ENCODE assay signal across 18 mouse cellular contexts in the genomic region with DNA sequence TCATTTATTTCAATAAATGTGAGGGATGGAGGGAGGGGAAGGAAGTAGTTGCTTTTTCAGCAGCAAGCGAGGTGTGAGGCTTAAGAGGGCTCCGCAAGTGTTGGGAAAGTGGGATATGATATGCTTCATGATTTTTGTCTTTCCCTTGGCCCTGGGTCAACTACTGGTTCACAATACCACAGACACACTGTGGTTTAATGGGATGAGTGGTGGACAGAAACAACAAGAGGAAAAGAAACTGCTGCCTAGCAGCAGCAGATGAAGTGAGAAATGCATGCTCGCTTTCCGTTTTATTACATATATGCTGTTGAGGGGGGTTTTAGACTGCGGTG.
"Had no signal": no experiment of that assay in that cellular context is flagged by ENCODE, and none has a peak within 500 bp of the region (broad histone marks: within the 10 kb centered on the region; RNA-seq: fewer than 3 reads in every experiment).

No protein-coding gene starts in this region.

- H3K27ac ChIP-seq: liver, embryonic 13.5 days; neural tube, embryonic 12.5 days; neural tube, embryonic 15.5 days; stomach, embryonic 15.5 days had no signal

- H3K4me2 ChIP-seq: liver, embryonic 13.5 days; midbrain, embryonic 11.5 days; neural tube, embryonic 12.5 days; neural tube, embryonic 15.5 days; stomach, embryonic 15.5 days had no signal

- DNase-seq: kidney, adult 18-20 months; kidney, adult 9 months; kidney, postnatal 14 days; kidney, postnatal 4 days; left cerebral cortex, postnatal 4 days; liver, embryonic 13.5 days; lung, adult 2 months; lung, postnatal 14 days; lung, postnatal 4 days; midbrain, embryonic 14.5 days; right cerebral cortex, adult 18-20 months; right cerebral cortex, postnatal 14 days; right cerebral cortex, postnatal 4 days; thymus, postnatal 36 days had no signal

- H3K4me1 ChIP-seq: liver, embryonic 13.5 days; neural tube, embryonic 12.5 days; stomach, embryonic 15.5 days had no signal

- H3K9ac ChIP-seq: liver, embryonic 13.5 days; neural tube, embryonic 12.5 days; neural tube, embryonic 15.5 days; stomach, embryonic 15.5 days had no signal

- H3K27me3 ChIP-seq: liver, embryonic 13.5 days; neural tube, embryonic 12.5 days; neural tube, embryonic 15.5 days; stomach, embryonic 15.5 days had no signal

- H3K36me3 ChIP-seq: liver, embryonic 13.5 days; neural tube, embryonic 12.5 days; neural tube, embryonic 15.5 days; stomach, embryonic 15.5 days had no signal

- H3K4me3 ChIP-seq: liver, embryonic 13.5 days; neural tube, embryonic 12.5 days; neural tube, embryonic 15.5 days; stomach, embryonic 15.5 days had no signal

- H3K9me3 ChIP-seq: liver, embryonic 13.5 days; neural tube, embryonic 12.5 days; neural tube, embryonic 15.5 days; stomach, embryonic 15.5 days had no signal
